Mouse (Mus musculus) stomach, postnatal 0 days (tissue): ENCODE measurements at regions not wholly inside any gene's neighbourhood (a gene's known extent, or its start where the extent isn't known, plus 50 kb on each side); places are given as distances from the start of the nearest gene placed in this dataset.

Source experiments
- CTCF ChIP-seq: IDR thresholded peaks from 2 replicates; pipeline ENCODE4 v1.5.1; 2016; ENCODE audit warnings: antibody characterized with exemption, low read depth, mild to moderate bottlenecking, moderate library complexity
- EP300 ChIP-seq: optimal IDR thresholded peaks from 2 replicates; pipeline ENCODE3; 2016; ENCODE audit warnings: antibody characterized with exemption

GRCm38 (mm10) chr14:25239335-25239960, 219.5 kb upstream of the Zmiz1 start:
- no peak for TF ChIP-seq CTCF
- TF ChIP-seq EP300 = no peak
